Mouse (Mus musculus) naive thymus-derived CD4-positive, alpha-beta T cell, adult 2 months (primary cell): ENCODE data around the gene H13.

Source experiments
- DNase-seq: peaks from one replicate; pipeline ENCODE4 v3.0.0-alpha.2; 2011; ENCODE audit warnings: low read depth

Gene H13

GRCm38 (mm10) chr2:152703596-152704255, 34.5 kb downstream of the H13 start:
- DNase-seq, result no peak

- no peak for DNase-seq
These were observed 35.0 kb downstream of the H13 start for GRCm38 (mm10) chr2:152704256-152704605.

- no peak for DNase-seq
These were observed 35.6 kb downstream of the H13 start for GRCm38 (mm10) chr2:152704811-152705370.

GRCm38 (mm10) chr2:152705993-152706571, 36.8 kb downstream of the H13 start:
- no peak for DNase-seq

GRCm38 (mm10) chr2:152707186-152707585, 37.9 kb downstream of the H13 start:
- DNase-seq, result no peak

GRCm38 (mm10) chr2:152707627-152708026, 38.4 kb downstream of the H13 start:
- DNase-seq, result no peak

GRCm38 (mm10) chr2:152709066-152709465, 39.8 kb downstream of the H13 start:
- no peak for DNase-seq

GRCm38 (mm10) chr2:152716241-152716772, 47.0 kb downstream of the H13 start:
- DNase-seq, result no peak

GRCm38 (mm10) chr2:152717652-152718051, 48.4 kb downstream of the H13 start:
- no peak for DNase-seq

GRCm38 (mm10) chr2:152718076-152718475, 48.8 kb downstream of the H13 start:
- DNase-seq, result no peak

GRCm38 (mm10) chr2:152723651-152724331, 54.5 kb downstream of the H13 start:
- DNase-seq, result no peak

- DNase-seq, result no peak
These were observed 55.1 kb downstream of the H13 start for GRCm38 (mm10) chr2:152724332-152724723.

- DNase-seq, result no peak
These were observed 56.0 kb downstream of the H13 start for GRCm38 (mm10) chr2:152725178-152725750.

GRCm38 (mm10) chr2:152726213-152726612, 57.0 kb downstream of the H13 start:
- DNase-seq, result no peak

GRCm38 (mm10) chr2:152726751-152727335, 57.6 kb downstream of the H13 start:
- no peak for DNase-seq

GRCm38 (mm10) chr2:152727795-152728510, 58.7 kb downstream of the H13 start:
- DNase-seq, result no peak

- DNase-seq, result no peak
These were observed 59.3 kb downstream of the H13 start for GRCm38 (mm10) chr2:152728594-152728993.

GRCm38 (mm10) chr2:152729013-152729635, 59.9 kb downstream of the H13 start:
- DNase-seq, result no peak

GRCm38 (mm10) chr2:152729636-152730020, 60.4 kb downstream of the H13 start:
- no peak for DNase-seq

- peak; percentile 53 for DNase-seq
These were observed 63.9 kb downstream of the H13 start for GRCm38 (mm10) chr2:152733201-152733600.

- DNase-seq, result no peak
These were observed 65.2 kb downstream of the H13 start for GRCm38 (mm10) chr2:152734501-152734900.
